Mouse (Mus musculus): Measurements from ENCODE around the gene Tmtc2.

Tmtc2 gene

GRCm38 (mm10) chr10:105544004-105545003, 29.9 kb downstream of the Tmtc2 start:
- no peak for DNase-seq

DNA sequence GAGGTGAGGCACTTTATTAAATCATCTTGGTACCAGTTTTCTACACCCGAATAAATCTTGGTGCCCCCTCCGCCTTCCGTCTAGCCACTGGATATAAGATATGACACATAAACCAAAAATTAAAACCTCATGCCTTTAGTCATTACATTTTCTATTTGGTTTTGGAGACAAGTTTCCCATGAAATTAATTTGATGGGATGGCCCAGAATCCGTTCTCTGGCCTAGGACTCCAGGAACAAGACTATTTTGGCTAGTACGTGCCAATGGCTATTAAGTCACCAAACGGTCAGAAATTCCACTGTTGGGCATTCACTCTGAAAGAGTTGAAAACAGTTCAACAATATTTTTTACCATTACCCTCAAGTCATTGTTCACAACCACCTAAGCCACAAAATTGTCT, 32.2 kb downstream of the Tmtc2 start:
- no peak for DNase-seq

GRCm38 (mm10) chr10:105539697-105540096, 34.6 kb downstream of the Tmtc2 start:
- DNase-seq, result no peak

- no peak for DNase-seq
These were observed 37.3 kb downstream of the Tmtc2 start for GRCm38 (mm10) chr10:105536910-105537309.

DNA sequence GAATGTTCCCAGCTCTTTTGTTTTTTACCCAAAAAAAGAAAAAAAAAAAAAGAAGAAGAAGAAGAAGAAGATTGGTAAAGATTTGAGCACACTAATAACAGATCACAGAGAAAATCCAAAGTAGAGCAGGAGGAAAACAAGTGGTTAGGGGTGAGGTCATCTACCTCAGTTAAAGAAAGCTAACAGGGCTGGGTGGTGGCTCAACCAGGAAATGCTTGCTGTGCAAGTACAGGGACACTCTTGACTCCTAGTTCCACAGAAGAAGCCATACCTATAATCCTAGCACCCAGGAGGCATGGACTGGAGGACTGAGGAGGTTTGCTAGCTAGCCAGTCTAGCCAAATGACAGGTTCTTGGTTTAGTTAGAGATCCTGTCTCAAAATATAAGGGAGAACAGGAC, 38.4 kb downstream of the Tmtc2 start:
- DNase-seq, result no peak

DNA sequence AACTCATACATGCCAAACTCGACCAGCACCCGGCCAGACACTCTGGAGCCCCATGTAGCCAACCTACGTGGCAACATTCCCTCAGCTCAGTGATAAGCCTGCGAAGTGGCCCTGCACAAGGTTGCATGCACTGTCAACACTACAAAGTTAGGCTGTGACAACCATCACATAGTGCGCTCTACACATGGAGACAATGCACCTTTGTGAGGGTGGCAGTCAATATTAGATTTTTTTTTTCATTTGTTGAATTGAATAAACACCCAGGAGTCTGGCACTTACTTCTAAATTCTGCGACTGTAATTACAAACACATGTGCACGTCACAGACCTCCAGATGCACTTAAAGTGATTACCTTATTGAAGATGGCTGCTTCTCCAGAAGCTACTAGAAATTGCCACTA, 41.5 kb downstream of the Tmtc2 start:
- DNase-seq, result no peak

DNA sequence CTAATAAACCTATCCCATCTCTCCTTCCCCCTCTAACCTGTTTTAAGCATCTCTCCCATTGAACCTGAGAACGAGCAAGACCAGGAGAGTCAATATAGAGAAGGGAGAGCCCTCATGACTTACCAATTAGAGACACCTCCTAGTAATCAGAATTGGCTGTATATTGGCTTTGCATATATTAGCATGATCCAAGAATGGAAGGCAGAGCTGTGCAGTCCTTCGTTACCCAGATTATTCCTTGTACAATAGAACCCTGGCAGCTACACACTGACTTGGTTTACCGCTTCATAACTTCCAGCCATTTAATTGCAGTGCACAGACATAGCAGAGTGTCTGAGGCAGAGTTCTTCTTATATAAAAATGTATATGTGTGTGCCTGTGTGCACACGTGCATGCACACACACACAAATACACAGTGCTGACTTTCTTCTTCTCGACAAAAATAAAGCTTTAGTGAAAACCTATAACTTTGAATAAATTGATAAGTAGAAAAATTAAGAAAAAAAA, 42.2 kb downstream of the Tmtc2 start:
- DNase-seq, result no peak

DNA sequence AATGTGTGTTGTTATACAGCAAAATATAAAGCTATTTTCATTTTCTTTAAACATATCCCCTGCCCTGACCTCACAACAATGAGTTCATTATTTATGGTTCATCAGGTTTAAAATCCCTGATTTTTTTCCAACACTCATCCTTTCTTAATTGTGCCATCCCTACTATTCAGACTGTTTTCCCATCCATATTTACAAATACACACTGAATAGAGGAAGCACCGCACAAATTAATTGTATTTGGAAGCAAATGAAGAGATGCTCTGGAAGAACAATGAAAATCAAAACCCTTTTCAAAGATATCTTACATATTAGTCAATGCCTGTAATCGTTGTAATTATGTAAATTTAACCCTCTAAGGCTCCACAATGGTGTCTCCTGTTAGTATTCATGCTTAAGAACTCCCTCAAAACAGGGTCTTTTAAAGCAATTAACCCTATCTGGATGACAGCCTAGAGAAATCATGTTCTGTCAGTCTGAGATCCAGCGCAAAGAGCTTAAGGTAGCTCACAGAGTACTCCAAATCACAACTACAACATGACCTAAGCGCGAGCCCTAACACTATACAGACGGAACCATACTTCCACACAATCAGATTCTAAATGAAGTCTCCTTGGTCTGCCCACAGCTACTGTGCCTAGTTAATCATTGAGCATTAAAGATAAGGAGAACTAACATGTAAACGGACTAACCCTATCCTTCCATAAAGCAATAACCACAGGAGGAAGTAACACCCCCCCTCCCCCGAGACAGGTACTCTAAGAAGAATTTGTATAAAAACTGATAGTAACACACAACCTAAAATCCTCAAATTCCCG, 43.0 kb downstream of the Tmtc2 start:
- no peak for DNase-seq

- DNase-seq, result no peak
These were observed 50.7 kb downstream of the Tmtc2 start for GRCm38 (mm10) chr10:105523405-105524088.

DNA sequence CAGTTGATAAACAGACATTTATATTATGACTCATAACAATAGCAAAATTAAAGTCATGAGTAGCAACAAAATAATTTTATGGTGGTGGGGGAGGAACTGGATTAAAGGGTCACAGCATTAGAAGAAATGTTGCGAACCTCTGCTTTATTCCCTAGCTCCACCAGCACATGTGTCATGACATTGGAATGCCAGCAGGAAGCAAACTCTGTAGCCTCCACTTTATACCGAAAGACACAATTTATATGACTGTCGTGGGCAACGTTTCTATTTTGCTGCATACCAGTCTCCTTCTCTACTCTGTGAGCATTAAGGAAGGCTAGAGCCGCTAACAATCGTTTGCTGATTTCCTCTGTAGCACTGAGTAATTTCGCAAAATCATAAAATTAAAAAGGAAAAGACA, 51.8 kb downstream of the Tmtc2 start:
- DNase-seq, result no peak

DNA sequence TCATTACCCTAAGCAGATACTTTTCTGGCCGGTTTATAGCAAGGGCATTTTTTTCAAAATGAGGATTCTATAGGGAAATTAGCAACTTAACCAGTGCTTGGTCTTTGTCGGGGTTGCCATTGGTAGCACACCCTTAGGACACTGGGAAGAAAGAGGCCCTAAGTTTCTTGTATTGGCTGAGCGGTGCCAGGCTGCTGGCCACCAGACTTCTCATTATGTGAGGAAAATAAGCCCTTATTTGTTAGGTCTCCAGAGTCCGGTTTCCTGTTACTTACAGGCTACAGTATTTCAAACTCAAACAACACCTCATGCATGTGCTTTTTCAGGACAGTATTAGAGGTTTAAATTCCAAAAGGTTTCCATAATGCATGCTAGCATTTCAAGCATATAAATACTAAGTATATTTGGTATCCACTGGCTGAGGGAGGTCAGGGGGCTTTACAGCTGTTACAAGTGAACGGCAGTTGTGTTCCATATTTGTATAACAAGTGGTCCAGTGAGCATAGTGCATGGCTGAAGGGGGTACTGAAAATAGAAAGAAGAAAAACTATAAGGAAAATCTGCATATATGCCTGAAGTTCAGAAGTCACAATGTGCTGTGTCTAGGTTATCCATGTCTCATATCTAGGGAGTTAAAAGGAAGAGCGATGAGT, 55.0 kb downstream of the Tmtc2 start:
- no peak for DNase-seq

DNA sequence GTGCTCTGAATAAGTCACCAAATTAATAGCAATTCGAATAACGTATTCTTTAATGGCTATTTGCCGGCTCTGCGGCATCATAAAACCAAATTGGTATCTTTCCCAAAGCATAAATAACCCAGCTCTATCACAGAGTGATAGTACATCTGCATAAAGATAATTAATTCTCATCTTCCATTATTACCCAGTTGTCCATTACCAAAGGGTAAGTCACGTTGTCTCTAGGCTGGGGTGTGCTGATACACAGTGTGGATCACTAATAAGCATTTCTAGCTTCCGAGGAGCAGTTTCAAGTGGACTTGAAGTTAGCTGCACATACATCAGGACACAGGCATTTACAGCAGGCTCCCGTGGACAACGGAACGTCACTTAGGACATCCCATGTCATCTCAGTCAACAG, 56.1 kb downstream of the Tmtc2 start:
- DNase-seq, result no peak

GRCm38 (mm10) chr10:105513777-105514322, 60.4 kb downstream of the Tmtc2 start:
- DNase-seq, result no peak

- DNase-seq, result no peak
These were observed 64.4 kb downstream of the Tmtc2 start for GRCm38 (mm10) chr10:105509896-105510272.

GRCm38 (mm10) chr10:105509146-105509895, 64.9 kb downstream of the Tmtc2 start:
- DNase-seq, result no peak

GRCm38 (mm10) chr10:105507982-105508786, 66.1 kb downstream of the Tmtc2 start:
- no peak for DNase-seq

DNA sequence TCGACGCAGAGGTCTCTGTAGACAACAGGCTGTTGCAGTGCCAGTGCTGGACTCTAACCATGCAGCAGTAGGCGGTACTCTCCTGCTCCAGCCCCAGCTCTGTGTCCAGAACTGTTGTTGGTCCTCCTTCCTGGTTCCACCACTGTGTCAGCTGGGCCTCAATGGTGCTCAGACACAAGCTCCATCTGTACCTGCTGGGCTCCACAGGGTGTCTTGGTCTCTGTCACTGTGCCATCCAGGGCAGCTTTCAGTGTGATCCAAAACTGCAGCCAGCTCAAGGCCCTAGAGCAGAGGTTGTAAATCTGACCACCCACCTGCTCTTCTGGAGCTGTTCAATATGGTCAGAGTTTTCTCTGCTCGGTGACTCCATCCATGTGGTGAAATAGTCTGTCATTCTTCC, 68.2 kb downstream of the Tmtc2 start:
- DNase-seq, result no peak

DNA sequence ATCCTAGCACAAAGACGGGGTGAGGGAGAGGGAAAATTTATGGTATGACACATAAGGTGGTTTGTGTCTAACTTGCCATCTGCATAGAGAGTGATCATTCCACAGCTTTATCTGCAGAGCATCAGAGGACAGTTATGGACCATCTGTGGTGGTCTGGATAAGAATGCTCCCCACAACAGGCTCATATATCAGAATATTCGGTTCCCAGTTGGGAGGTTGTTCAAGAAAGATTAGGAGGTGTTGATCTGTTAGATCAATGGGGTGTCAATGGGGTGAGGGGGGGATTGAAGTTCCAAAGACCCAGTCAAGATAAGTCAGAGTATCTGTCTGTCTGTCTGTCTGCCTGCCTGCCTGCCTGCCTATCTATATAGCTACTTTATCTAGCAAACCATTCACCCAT, 69.8 kb downstream of the Tmtc2 start:
- no peak for DNase-seq

- DNase-seq, result no peak
These were observed 72.5 kb downstream of the Tmtc2 start for GRCm38 (mm10) chr10:105501736-105502135.

- no peak for DNase-seq
These were observed 73.8 kb downstream of the Tmtc2 start for GRCm38 (mm10) chr10:105500482-105500881.

GRCm38 (mm10) chr10:105495248-105495647, 79.0 kb downstream of the Tmtc2 start:
- DNase-seq, result no peak

All from right cerebral cortex, postnatal 25 days (tissue).